Mouse (Mus musculus) adipose tissue, adult 10 weeks (tissue): ENCODE measurements around the gene Skiv2l. TPM values are rescaled to one million over a fixed set of nuclear protein-coding genes. Genes with fewer than 3 reads are reported as not detected.

Experiments
- polyA plus RNA-seq: library from polyadenylated mRNA; stranded (reverse); fragments of 350-450 nt; fragmentation: Illumina TruSeq; extraction: RNeasy Lipid Tissue Mini Kit (QIAGEN cat#74804); gene quantifications from one replicate; pipeline ENCODE4 v1.2.3, GENCODE M21; 2014; ENCODE audit warnings: low read depth, low replicate concordance

Gene Skiv2l
- polyA plus RNA-seq, result 45.7 TPM

DNA sequence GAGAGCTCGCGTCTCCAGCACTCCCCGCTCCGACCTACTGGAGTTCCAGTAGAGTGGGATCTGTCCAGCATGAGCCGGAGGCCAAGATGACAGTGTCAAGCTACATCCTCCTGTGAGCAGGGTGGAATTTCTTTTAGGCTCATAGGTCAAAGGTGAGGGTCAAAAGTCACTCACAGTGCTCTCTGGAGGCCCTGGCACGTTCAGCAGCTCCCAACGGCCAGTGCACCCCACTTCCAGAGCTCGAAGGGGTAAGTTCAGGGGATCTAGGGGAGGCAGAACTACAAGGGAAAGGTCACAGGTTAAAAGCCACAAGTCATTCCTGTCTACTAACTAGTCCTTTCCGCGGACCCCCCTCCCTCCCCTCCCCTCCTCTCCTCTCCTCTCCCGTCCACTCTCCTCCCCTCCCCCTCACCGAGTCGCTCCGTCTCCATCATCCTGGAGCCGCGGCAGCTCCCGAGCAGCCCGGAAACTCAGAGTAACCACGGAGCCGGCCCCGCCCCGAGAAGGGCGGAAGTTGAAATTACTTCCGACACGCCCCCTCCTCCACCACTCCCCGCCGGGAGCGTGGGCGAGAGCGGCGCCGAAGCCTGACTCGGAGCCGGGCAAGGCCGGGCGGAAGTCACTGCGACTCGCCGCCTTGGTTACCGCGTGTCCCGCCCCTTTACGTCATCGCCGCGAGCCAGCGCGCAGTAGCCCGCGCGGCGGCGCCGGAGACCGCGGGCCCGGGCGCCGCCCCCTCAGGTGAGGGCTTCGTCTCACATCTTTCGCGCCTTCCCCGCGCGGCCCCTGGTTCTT, at the start of gene Skiv2l, which contains the start of gene Nelfe:
Gene Skiv2l (minus strand): TSS at position 489 of the 795 bp plus-strand sequence.
Gene Nelfe (plus strand): TSS at position 670 of the 795 bp plus-strand sequence.

DNA sequence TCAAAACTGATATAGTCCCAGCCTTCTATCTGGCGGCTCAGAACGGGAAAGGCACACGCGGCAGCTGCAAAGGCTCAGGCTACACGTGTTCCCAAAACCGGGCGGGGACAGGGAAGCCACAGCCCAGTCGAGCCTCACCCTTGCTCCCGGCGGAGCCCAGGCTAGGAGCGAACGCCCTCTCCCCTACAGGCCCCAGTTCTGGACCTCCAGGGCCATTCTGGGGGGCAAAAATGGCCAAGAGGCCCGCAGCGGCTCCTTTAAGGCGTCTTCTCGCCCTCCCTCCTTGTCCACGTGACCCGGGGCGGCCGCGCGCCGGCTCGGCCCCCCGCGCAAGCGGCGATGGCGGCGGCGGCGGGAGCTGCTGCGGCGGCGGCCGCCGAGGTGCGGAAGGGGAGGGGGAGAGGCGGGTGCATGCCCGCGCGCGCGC, 48.2 kb upstream of the Skiv2l start, which contains the start of the genes C2 and Ehmt2:
Gene C2 (minus strand): TSS at position 106 of the 427 bp plus-strand sequence.
Gene Ehmt2 (plus strand): TSS at position 310 of the 427 bp plus-strand sequence.

DNA sequence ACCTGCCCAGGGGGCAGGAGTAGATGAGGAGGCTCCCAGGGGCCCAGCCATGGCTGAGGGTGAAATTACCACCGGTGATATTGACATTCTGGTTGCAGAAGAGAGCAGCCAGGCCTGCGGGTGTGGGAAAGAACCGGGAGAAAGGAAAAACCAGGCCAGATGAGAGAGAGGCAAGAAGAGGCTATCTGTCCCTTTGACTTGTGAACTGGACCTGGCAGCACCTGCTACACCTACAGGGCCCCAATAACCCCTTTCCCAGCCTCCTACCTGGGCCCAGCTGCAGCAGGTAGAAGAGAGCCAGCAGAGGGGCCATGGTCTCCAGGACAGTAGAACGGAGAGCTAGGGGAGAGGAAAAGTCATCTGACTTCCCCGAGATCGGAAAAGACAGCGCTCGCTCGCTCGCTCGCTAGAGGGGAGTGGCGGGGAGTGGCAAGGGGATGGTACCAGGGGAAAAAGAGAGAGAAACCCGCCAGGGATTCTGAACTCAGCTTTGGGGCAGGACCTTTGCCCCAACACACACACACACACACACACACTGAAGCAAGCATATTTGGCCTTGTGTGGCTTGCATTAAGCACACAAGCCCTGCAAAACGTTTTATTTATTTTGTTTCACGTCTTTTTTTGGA, 31.8 kb upstream of the Skiv2l start, which contains the start of gene Gm20547:
Gene Gm20547 (minus strand): TSS at position 360 of the 628 bp plus-strand sequence.

DNA sequence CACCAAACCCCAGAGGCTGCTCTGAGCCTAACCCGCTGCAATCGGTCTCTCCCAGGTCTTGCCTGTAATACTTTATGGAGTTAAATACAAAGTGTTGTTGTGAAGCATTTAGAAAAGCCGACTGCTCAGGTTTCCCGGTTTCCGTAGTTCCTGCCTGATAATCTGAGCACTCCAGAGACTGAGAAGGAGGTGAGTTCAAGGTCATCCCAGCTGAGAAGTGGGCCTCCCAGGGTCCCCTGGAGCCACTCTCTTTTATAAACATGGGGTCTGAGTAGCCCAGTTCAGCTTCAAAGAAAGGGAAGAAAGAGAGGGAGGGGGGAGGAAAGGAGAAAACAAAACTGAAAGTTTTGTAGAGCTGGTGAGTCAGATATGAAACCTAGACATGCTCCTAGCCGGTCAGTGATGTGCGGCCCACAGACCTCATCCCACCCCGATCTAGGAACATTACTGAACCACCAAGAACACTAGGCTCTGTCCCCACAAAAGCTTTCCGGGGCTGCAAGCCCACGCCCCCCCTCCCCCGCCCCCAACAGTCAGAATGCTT, 29.4 kb upstream of the Skiv2l start, which contains the start of gene Zbtb12:
Gene Zbtb12 (plus strand): TSS at position 148 of the 544 bp plus-strand sequence.

DNA sequence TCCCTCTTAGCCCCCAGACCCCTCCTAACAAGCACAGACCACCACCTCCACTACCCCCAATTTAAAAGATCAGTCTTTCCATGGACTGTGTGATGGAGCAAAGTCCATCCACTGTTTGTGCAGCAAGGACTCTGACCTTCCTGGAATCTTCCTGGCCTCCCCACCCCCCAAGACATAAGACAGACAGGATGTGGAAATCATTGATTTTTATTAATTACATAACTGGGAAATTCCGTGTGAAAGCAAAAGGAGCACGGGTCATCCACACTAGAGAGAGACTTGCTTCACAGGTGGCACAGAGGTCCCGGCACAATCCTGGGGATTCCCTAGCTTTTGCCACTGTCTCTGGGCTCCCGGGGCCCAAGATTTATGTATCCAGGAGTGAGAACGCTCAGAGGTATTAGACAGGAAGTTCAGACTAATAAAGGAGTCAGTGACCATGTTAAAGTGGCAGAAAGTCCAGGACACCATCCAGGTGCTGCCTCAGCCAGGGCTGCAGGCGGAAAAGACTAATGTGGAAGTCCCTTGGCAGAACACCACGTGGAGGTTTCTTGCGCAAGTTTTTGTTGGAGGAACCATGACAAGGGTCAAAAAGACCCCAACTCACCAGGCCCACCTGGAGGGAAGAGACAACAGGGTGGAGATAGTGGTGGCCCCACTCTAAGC, 12.5 kb upstream of the Skiv2l start, which contains the start of gene Cfb:
Gene Cfb (minus strand): TSS at position 103 of the 666 bp plus-strand sequence.

DNA sequence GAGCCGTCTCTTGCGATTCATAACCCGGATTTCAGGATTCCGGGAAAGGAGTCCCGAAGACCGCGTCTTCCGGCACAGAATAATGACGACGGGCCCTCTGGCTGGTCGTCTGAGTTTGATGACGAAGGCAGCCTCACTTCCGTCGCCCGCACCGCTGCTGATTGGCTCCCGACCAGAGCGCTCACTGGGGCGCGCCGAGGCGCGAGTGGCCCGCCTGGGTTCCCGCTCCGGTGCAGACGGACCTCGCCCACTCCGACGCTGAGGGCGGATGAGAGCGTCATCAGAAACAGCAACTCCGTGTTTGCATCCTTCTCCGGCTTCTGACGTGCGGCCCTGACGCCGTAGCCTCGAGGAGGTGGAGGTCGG, 13.2 kb downstream of the Skiv2l start, which contains the start of the genes Stk19 and Dxo:
Gene Stk19 (minus strand): TSS at position 90 of the 366 bp plus-strand sequence.
Gene Dxo (plus strand): TSS at position 164 of the 366 bp plus-strand sequence.

DNA sequence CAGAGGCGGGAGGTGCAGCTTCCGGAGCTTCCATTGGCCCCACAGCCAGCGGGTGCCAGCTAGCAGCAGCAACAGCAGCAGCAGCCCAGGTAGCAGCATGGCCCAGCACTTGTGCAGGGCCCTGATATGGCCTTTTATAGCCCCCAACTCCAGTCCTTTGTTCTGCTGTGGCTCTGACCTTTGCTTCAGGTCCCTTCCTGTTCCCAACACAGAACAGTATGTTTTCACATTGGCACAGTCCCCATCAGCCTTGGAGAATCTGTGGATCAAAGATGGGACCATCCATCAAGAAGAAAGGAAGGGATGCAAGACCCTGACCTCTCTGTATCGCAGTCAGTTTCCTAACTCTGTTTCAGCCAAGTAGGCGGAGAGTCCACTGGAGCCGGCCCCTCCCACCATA, 45.7 kb downstream of the Skiv2l start, which contains the start of gene Cyp21a1:
Gene Cyp21a1 (minus strand): TSS at position 261 of the 400 bp plus-strand sequence.

Other genes with a start within 250 kb of the Skiv2l start
- gene Rnf5, start 246.5 kb downstream of the Skiv2l start, polyA plus RNA-seq, result 71.9 TPM
- 88.3 TPM for gene Agpat1, start 245.9 kb downstream of the Skiv2l start, polyA plus RNA-seq
- 3.9 TPM for gene Egfl8, start 234.2 kb downstream of the Skiv2l start, polyA plus RNA-seq
- gene Ppt2, start 221.7 kb downstream of the Skiv2l start, polyA plus RNA-seq, result 55.8 TPM
- 31.3 TPM for gene Prrt1, start 220.7 kb downstream of the Skiv2l start, polyA plus RNA-seq
- gene Fkbpl, start 205.4 kb downstream of the Skiv2l start, polyA plus RNA-seq, result 15.4 TPM
- gene Atf6b, start 203.1 kb downstream of the Skiv2l start, polyA plus RNA-seq, result 49.9 TPM
- 30.0 TPM for gene Tnxb, start 179.7 kb downstream of the Skiv2l start, polyA plus RNA-seq
- gene C4b, start 106.3 kb downstream of the Skiv2l start, polyA plus RNA-seq, result 248 TPM
- gene Cyp21a1, start 45.6 kb downstream of the Skiv2l start, polyA plus RNA-seq, result 1.4 TPM
- gene Stk19, start 13.3 kb downstream of the Skiv2l start, polyA plus RNA-seq, result 45.3 TPM
- gene Dxo, start 13.2 kb downstream of the Skiv2l start, polyA plus RNA-seq, result 59.7 TPM
- gene Nelfe, start 181 bp upstream of the Skiv2l start, polyA plus RNA-seq, result 75.8 TPM
- gene Cfb, start 12.3 kb upstream of the Skiv2l start, polyA plus RNA-seq, result 114 TPM
- gene Zbtb12, start 29.3 kb upstream of the Skiv2l start, polyA plus RNA-seq, result 14.4 TPM
- not detected for gene Gm20547, start 31.8 kb upstream of the Skiv2l start, polyA plus RNA-seq
- gene C2, start 48.1 kb upstream of the Skiv2l start, polyA plus RNA-seq, result 104 TPM
- gene Ehmt2, start 48.3 kb upstream of the Skiv2l start, polyA plus RNA-seq, result 113 TPM
- 39.3 TPM for gene Slc44a4, start 64.3 kb upstream of the Skiv2l start, polyA plus RNA-seq
- 81.9 TPM for gene Neu1, start 81.0 kb upstream of the Skiv2l start, polyA plus RNA-seq
- gene Hspa1b, start 109.0 kb upstream of the Skiv2l start, polyA plus RNA-seq, result 47.9 TPM
- not detected for gene Gm20481, start 119.7 kb upstream of the Skiv2l start, polyA plus RNA-seq
- gene Hspa1a, start 121.9 kb upstream of the Skiv2l start, polyA plus RNA-seq, result 24.3 TPM
- 12.0 TPM for gene Hspa1l, start 122.5 kb upstream of the Skiv2l start, polyA plus RNA-seq
- 23.4 TPM for gene Lsm2, start 131.7 kb upstream of the Skiv2l start, polyA plus RNA-seq
- 62.8 TPM for gene Vars, start 150.8 kb upstream of the Skiv2l start, polyA plus RNA-seq
- 0.96 TPM for gene Vwa7, start 166.4 kb upstream of the Skiv2l start, polyA plus RNA-seq
- 2.9 TPM for gene Sapcd1, start 177.8 kb upstream of the Skiv2l start, polyA plus RNA-seq
- gene Msh5, start 196.5 kb upstream of the Skiv2l start, polyA plus RNA-seq, result 4.2 TPM
- 127 TPM for gene Clic1, start 199.8 kb upstream of the Skiv2l start, polyA plus RNA-seq
- 43.7 TPM for gene Ddah2, start 208.8 kb upstream of the Skiv2l start, polyA plus RNA-seq
- gene Ly6g6c, start 215.2 kb upstream of the Skiv2l start, polyA plus RNA-seq, result 2.2 TPM
- gene Mpig6b, start 216.0 kb upstream of the Skiv2l start, polyA plus RNA-seq, result 2.4 TPM
- 8.2 TPM for gene Ly6g6e, start 226.7 kb upstream of the Skiv2l start, polyA plus RNA-seq
- gene Ly6g6d, start 227.9 kb upstream of the Skiv2l start, polyA plus RNA-seq, result 14.6 TPM
- gene Ly6g6f, start 235.4 kb upstream of the Skiv2l start, polyA plus RNA-seq, result not detected
- gene Abhd16a, start 239.1 kb upstream of the Skiv2l start, polyA plus RNA-seq, result 106 TPM